Mouse (Mus musculus) limb, embryonic 14.5 days (tissue): Measurements from ENCODE around the gene Gm7137. TPM values are rescaled to one million over a fixed set of nuclear protein-coding genes. Genes with fewer than 3 reads are reported as not detected.
"Not testable (repeated sequence)": the region's sequence is repeated elsewhere in the genome, so short reads cannot be mapped to it uniquely, and the experiment has no call there.

Source experiments
- ATAC-seq: fragments of 200-750 bp; cut with Nextera tagmentation; 2 replicates; pipeline ENCODE4 v1.8.0; 2017; ENCODE audit warnings: low read depth, moderate number of reproducible peaks, moderate TSS enrichment; ENCODE audit not compliant: low FRiP score
- DNase-seq: peaks from one replicate; pipeline ENCODE4 v3.0.0-alpha.2; 2015; ENCODE audit warnings: low spot score
- H3K27ac ChIP-seq: fragments of 300-500 bp; sonication (generic); replicated peaks from 2 replicates; pipeline ENCODE4 v1.5.1; 2014; ENCODE audit warnings: low read depth, mild to moderate bottlenecking, low read length, moderate library complexity, mixed read lengths
- H3K27me3 ChIP-seq: fragments of 300-500 bp; sonication (generic); 2 replicates; pipeline ENCODE4 v1.6.1; 2014; ENCODE audit warnings: low read length, mixed read lengths; ENCODE audit not compliant: control insufficient read depth, insufficient read depth
- H3K36me3 ChIP-seq: fragments of 300-500 bp; sonication (generic); 2 replicates; pipeline ENCODE4 v1.6.1; 2014; ENCODE audit warnings: mild to moderate bottlenecking, low read length, moderate library complexity, mixed read lengths; ENCODE audit not compliant: control insufficient read depth, insufficient read depth
- H3K4me1 ChIP-seq: fragments of 300-500 bp; sonication (generic); 2 replicates; pipeline ENCODE4 v1.6.1; 2014; ENCODE audit warnings: antibody characterized with exemption, low read length, mixed read lengths; ENCODE audit not compliant: control insufficient read depth, insufficient read depth
- H3K4me2 ChIP-seq: fragments of 300-500 bp; sonication (generic); replicated peaks from 2 replicates; pipeline ENCODE4 v1.6.1; 2014; ENCODE audit warnings: low read depth, mild to moderate bottlenecking, low read length, moderate library complexity; ENCODE audit not compliant: severe bottlenecking
- H3K4me3 ChIP-seq: fragments of 300-500 bp; sonication (generic); replicated peaks from 2 replicates; pipeline ENCODE4 v1.5.1; 2014; ENCODE audit warnings: low read length
- H3K9ac ChIP-seq: fragments of 300-500 bp; sonication (generic); 2 replicates; pipeline ENCODE4 v1.6.1; 2014; ENCODE audit warnings: mild to moderate bottlenecking, low read depth, low read length, moderate library complexity; ENCODE audit not compliant: severe bottlenecking
- H3K9me3 ChIP-seq: fragments of 300-500 bp; sonication (generic); 2 replicates; pipeline ENCODE4 v1.6.1; 2016; ENCODE audit warnings: low read length; ENCODE audit not compliant: control insufficient read depth
- POLR2A ChIP-seq: fragments of 200-500 bp; IDR thresholded peaks from 2 replicates; pipeline ENCODE4 v1.8.0; 2012; ENCODE audit warnings: inconsistent platforms, mild to moderate bottlenecking, moderate library complexity, borderline replicate concordance; ENCODE audit not compliant: insufficient read depth, insufficient read length; ENCODE audit errors: extremely low read depth
- WGBS: fragments of 180-500 bp; shearing (Covaris S2); extraction: QIAGEN DNeasy Blood & Tissue Kit; methylation state at CpG from one replicate; pipeline ENCODE4 v1.1.7; 2014; 5-methylcytosine and 5-hydroxymethylcytosine counted together
- polyA plus RNA-seq, 2 experiments: library from polyadenylated mRNA; depleted of rRNA in 1 of 2; stranded (reverse) in 1 of 2; unstranded in 1 of 2; fragments of >200 nt; fragmentation: Nextera tagmentation in 1 of 2; extraction: Ambion mirVana in 1 of 2; gene quantifications; 2 replicates each; pipeline versions ENCODE4 v1.2.1 to v1.2.3; 2012 to 2014

Gm7137 gene
- polyA plus RNA-seq, 2 experiments, result not detected

- ATAC-seq (no peak), DNase-seq (no peak)
- H3K4me2 ChIP-seq, result no peak overlapping the region
- no peak for TF ChIP-seq POLR2A
- H3K9ac ChIP-seq, result no peak overlapping the region
- no peak overlapping the region for H3K27ac ChIP-seq
- H3K27me3 ChIP-seq, result no peaks in the 10 kb centered on the region
- H3K4me3 ChIP-seq, result no peak overlapping the region
- H3K36me3 ChIP-seq, result no peaks in the 10 kb centered on the region
- WGBS, result 75% methylated on average over 1 of the region's 1 CpGs
- H3K9me3 ChIP-seq, result no peaks in the 10 kb centered on the region
- H3K4me1 ChIP-seq, result no peaks in the 10 kb centered on the region
Measured at GRCm38 (mm10) chr10:77769727-77770126, 18.3 kb downstream of the Gm7137 start.

GRCm38 (mm10) chr10:77759582-77759981 lies 28.4 kb downstream of the Gm7137 start, which contains the start of gene Gm3233:
TSS of gene Gm3233 (minus strand) at chr10:77759682.
- H3K9ac ChIP-seq, H3K27ac ChIP-seq, H3K4me3 ChIP-seq, H3K4me1 ChIP-seq, ATAC-seq, H3K4me2 ChIP-seq, H3K9me3 ChIP-seq, DNase-seq, H3K27me3 ChIP-seq, H3K36me3 ChIP-seq: not testable (repeated sequence)
- WGBS, result no CpG with 5 or more reads among the region's 1 CpGs

DNA sequence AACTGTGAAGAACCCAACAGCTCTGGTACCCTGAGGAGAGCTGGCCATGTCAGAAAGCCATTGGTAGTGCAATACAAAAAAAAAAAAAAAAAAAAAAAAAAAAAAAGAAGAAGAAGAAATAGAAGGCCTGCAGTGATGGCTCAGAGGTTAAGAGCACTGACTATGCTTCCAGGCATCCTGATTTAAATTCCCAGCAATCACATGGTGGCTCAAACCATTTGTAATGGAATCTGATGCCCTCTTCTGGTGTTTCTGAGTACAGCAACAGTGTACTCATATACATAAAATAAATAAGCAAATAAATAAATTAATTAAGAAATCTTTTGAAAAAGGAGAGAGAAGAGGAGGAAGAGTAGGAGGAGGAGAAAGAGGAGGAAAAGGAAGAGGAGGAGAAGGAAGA lies 34.6 kb downstream of the Gm7137 start:
- Histone ChIP-seq H3K36me3 (no peaks in the 10 kb centered on the region), H3K9ac (no peak overlapping the region), H3K4me1 (no peaks in the 10 kb centered on the region), H3K27me3 (no peaks in the 10 kb centered on the region), H3K9me3 (no peaks in the 10 kb centered on the region), H3K4me2 (no peak overlapping the region), H3K4me3 (no peak overlapping the region), H3K27ac (no peak overlapping the region)
- TF ChIP-seq POLR2A, result no peak
- DNase-seq (no peak), ATAC-seq (no peak)

GRCm38 (mm10) chr10:77752312-77752711 lies 35.7 kb downstream of the Gm7137 start:
- not testable (repeated sequence) for H3K4me3 ChIP-seq, DNase-seq, H3K9ac ChIP-seq, H3K9me3 ChIP-seq, ATAC-seq, H3K4me1 ChIP-seq, H3K36me3 ChIP-seq, H3K4me2 ChIP-seq, H3K27ac ChIP-seq, H3K27me3 ChIP-seq
- 52% methylated on average over 3 of the region's 3 CpGs for WGBS

DNA sequence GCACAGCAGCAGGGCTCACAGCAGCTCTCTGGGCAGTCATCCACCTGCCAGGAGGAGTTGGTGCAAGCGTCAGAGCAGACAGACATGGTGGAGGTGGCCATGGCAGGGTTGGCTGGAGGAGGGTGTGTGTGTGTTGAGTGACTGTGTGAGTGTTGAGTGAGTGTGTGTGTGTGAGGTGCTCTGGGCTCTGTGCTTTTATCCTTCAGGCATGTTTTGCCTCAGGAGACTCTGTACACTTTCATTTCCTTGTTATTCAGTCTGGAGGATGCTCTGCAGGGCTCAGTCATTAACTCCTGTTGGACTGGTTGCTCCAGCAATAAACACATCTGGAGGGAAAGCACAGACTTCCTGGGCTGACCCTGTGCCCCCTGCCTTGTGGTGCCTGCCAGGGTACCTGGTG lies 36.7 kb downstream of the Gm7137 start, which contains the start of gene Gm9736:
Gene Gm9736, minus strand, starts transcription at position 101 of the 400 bp plus-strand sequence.
- H3K27me3 ChIP-seq, DNase-seq, H3K4me3 ChIP-seq, H3K4me2 ChIP-seq, H3K4me1 ChIP-seq, H3K36me3 ChIP-seq, H3K9me3 ChIP-seq, H3K9ac ChIP-seq, ATAC-seq, H3K27ac ChIP-seq: not testable (repeated sequence)
- 57% methylated on average over 1 of the region's 1 CpGs for WGBS

GRCm38 (mm10) chr10:77750686-77751085 lies 37.3 kb downstream of the Gm7137 start:
- not testable (repeated sequence) for H3K4me3 ChIP-seq, H3K36me3 ChIP-seq, H3K27me3 ChIP-seq, DNase-seq, H3K9ac ChIP-seq, H3K4me2 ChIP-seq, ATAC-seq, H3K4me1 ChIP-seq, H3K9me3 ChIP-seq, H3K27ac ChIP-seq
- 92% methylated on average over 1 of the region's 1 CpGs for WGBS

DNA sequence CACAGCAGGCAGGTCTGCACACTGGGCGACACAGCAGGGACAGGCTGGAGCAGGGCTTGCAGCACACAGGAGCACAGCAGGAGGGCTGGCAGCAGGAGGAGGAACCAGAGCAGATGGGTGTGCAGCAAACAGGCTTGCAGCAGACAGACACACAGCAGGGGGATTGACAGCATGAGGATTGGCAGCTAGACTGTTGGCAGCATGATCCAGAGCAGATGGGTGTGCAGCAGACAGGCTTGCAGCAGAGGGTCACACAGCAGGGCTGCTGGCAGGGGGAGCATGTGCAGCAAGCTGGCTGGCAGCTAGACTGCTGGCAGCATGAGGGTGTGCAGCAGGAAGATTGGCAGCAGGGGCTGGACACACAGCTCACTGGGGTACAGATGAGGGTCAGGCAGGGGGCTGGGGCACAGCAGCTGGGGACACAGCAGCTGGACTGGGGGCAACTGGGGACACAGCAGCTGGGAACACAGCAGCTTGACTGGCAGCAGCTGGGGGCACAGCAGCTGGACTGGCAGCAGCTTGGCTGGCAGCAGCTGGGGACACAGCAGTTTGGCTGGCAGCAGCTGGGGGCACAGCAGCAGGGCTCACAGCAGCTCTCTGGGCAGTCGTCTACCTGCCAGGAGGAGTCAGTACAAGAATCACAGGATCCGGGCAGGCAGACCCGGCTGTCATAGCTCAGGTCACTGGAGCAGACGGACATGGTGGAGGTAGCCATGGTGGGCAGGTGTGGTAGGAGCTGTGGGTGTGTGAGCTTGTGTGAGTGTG lies 45.9 kb downstream of the Gm7137 start, which contains the start of gene Gm18596:
Gene Gm18596, minus strand, starts transcription at position 715 of the 765 bp plus-strand sequence.
- not testable (repeated sequence) for ATAC-seq, H3K4me2 ChIP-seq, H3K4me3 ChIP-seq, H3K9me3 ChIP-seq, H3K4me1 ChIP-seq, H3K36me3 ChIP-seq, H3K27me3 ChIP-seq, H3K27ac ChIP-seq, DNase-seq, H3K9ac ChIP-seq
- 27% methylated on average over 4 of the region's 5 CpGs for WGBS
